15 mouse cellular contexts compared by ENCODE assay signal in the genomic region with DNA sequence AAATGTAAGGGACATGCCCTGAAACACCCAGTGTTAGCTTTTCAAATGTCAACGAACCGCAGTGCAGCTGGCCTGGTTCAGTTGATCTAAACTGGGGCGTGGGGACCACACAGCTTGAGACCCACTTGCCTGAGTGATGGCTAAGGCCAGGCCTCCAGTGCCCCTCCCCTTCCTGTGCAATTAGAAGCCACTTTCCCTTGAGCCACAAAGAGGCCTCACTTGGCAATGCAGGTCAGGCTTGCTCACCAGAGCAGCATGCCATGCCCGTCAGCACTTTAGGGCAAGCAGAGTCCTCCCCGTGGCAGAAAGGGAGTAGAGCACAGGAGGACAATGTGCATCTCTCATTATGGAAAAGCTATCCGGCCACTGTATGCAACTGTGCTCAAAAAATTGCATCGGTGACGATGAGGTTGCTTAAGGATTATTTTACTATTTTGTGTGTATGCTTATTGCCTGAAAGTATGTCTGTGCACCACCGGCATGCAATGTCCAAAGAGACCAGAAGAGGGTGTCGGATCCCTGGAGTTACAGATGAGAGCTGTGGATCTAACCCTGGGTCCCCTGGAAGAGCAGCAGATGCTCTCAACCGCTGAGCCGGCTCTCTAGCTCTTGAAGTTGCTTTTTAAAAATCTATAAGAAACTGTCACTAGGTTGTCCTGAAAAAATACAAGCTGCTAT.
A peak's percentile ranks its signal among the peaks of the same experiment; 100 is the strongest.
DNase-seq lines count a peak whose midpoint lies in the region; TF ChIP-seq lines count a peak whose summit lies in the region.
"Had no signal": no experiment of that assay in that cellular context is flagged by ENCODE, and none has a peak within 500 bp of the region (broad histone marks: within the 10 kb centered on the region; RNA-seq: fewer than 3 reads in every experiment).

No protein-coding gene starts in this region.

- H3K27ac ChIP-seq in layer of hippocampus, adult 2 months = no peak overlapping the region
- H3K27ac ChIP-seq: liver, embryonic 13.5 days; macrophage; stomach, embryonic 15.5 days had no signal

- peak; percentile 66 for TF ChIP-seq CTCF in layer of hippocampus, adult 2 months (conservative IDR thresholded peaks at IDR 0.05)
- TF ChIP-seq CTCF in brain, embryonic 14.5 days (IDR thresholded peaks at IDR 0.05; ENCODE audit: borderline replicate concordance, extremely low read depth, insufficient read depth, insufficient read length) = 0 out of 2 replicates have a peak, but pooled peaks have one; percentile 14

- no peak for TF ChIP-seq POLR2A in brain, embryonic 14.5 days (IDR thresholded peaks at IDR 0.05; ENCODE audit: borderline replicate concordance, extremely low read depth, insufficient read depth, insufficient read length, poor library complexity, severe bottlenecking)

- DNase-seq in adrenal gland, postnatal 36 days = peak; percentile 29 to 30
- no peak for DNase-seq in adrenal gland, postnatal 10 days
- DNase-seq in layer of hippocampus, adult 2 months (ENCODE audit: low spot score in 2 of 2) = no peak
- no peak for DNase-seq in layer of hippocampus, adult 18-20 months (ENCODE audit: low spot score in 2 of 2)
- peak; percentile 10 for DNase-seq in 3T3-L1 (ENCODE audit: low read depth, low spot score)
- DNase-seq in brain, embryonic 14.5 days (ENCODE audit: low read depth) = no peak
- no peak for DNase-seq in urinary bladder, adult 2 months (ENCODE audit: low spot score)
- DNase-seq in lung, postnatal 14 days = no peak
- DNase-seq: adrenal gland, adult 8-10 months; gastrocnemius, postnatal 36 days; kidney, postnatal 4 days; liver, embryonic 13.5 days had no signal

- no peak overlapping the region for H3K4me3 ChIP-seq in layer of hippocampus, adult 2 months
- H3K4me3 ChIP-seq: liver, embryonic 13.5 days; myocyte; stomach, embryonic 15.5 days had no signal

Comparison
In these comparisons a context has a peak if more than half of its experiments do, and no peak if none do; other contexts are left out.
1. DNase-seq: peak in adrenal gland, postnatal 36 days (2 of 2) and 3T3-L1 (single experiment); none in adrenal gland, postnatal 10 days (single experiment), layer of hippocampus, adult 2 months (0 of 2), layer of hippocampus, adult 18-20 months (0 of 2), brain, embryonic 14.5 days (single experiment), urinary bladder, adult 2 months (single experiment) and lung, postnatal 14 days (single experiment).